Mouse (Mus musculus): Measurements from ENCODE around the gene Ifna5. TPM values are rescaled to one million over a fixed set of nuclear protein-coding genes. Genes with fewer than 3 reads are reported as not detected.
A peak's percentile ranks its signal among the peaks of the same experiment; 100 is the strongest.
"Not testable (repeated sequence)": the region's sequence is repeated elsewhere in the genome, so short reads cannot be mapped to it uniquely, and the experiment has no call there.

Gene Ifna5
- polyA plus RNA-seq, 1 experiment from 2014 or later, result not detected

DNA sequence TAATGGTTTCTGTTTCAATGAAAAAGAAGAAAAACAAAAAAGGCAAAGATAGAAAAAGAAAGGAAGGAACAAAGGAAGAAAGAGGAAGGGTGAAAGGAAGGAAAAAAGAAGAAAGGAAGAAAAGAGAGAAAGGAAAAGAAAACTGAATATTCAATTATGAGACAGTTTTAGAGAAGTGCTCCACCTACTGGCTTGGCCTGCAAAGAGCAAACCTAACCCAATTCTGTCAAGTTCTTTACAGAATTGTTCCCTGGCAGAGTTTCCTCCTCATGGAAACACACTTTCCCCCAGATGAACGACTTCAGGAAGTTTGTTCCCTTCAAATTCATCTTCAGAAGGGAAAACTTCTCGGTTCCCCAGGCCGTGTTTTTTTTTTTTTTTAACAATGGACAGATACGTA, 12.3 kb upstream of the Ifna5 start:
- no peak for ATAC-seq
- CTCF ChIA-PET, result interaction anchor here (1.9 kb wide), 1 partner anchor 8 kb away, joined by 10 read pairs; no protein-coding TSS in a partner anchor
- peak; percentile 34 for TF ChIP-seq CTCF (IDR thresholded peaks at IDR 0.05)
- POLR2A ChIA-PET, result no interaction called here
- in situ Hi-C loops (cut with MboI; ENCODE audit: low pct_unique_long_range_greater_than_20kb), result no loop called here
- DNase-seq (ENCODE audit: low read depth, low spot score), result no peak
- H3K27me3 ChIP-seq, result no peaks in the 10 kb centered on the region

DNA sequence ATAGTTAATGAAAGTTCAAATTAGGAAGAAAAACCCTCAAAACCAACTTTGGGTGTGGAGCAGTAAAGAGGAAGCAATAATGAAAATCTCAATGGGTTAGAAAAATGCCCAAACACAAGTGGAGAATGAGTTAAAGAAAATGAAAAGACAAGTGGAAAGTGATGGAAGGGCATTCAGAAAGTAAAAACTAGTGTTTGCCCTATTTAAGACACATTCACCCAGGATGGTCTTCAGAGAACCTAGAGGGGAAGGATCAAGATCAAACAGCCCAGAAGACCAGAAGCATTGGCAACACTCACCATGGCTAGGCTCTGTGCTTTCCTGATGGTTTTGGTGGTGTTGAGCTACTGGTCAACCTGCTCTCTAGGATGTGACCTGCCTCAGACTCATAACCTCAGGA, 8.2 kb upstream of the Ifna5 start, which contains the start of gene Ifna6:
TSS of gene Ifna6 (plus strand) at position 301 of the 400 bp plus-strand sequence.
- ATAC-seq; DNase-seq (ENCODE audit: low read depth, low spot score); CTCF ChIA-PET; H3K27me3 ChIP-seq; POLR2A ChIA-PET: not testable (repeated sequence)
- in situ Hi-C loops (cut with MboI; ENCODE audit: low pct_unique_long_range_greater_than_20kb), result loop anchor here (25.0 kb wide), 4 partner anchors 665 to 1715 kb away; partner anchors contain the start of gene Dmrta1

DNA sequence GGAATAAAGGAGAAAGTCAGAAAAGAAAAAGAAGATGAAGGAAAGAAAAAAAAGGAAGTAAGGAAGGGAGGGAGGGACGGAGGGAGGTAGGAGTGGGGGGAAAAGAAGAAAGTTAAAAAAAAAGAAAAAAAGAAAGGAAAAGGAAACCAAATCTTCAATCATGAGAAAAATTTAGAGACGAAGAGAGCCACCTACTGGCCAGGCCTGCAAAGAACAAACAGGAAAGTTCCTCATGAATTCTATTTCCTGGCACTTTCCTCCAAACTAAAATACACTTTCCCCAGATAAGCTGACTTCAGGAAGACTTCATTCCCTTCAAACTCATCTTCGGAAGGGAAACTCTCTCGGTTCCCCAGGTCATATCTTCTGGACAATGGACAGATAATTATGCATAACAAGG, 4.8 kb upstream of the Ifna5 start:
- TF ChIP-seq CTCF (IDR thresholded peaks at IDR 0.05), result peak; percentile 97
- DNase-seq (ENCODE audit: low read depth, low spot score) (peak; percentile 30), ATAC-seq (peak; percentile 27)
- in situ Hi-C loops (cut with MboI; ENCODE audit: low pct_unique_long_range_greater_than_20kb), result loop anchor here (5.0 to 25.0 kb wide), 5 partner anchors 258 to 1718 kb away; partner anchors contain the start of genes Dmrta1 and Ifna14
- H3K27me3 ChIP-seq, result peaks cover 4% of the 10 kb centered on the region
- CTCF ChIA-PET, result interaction anchor here (1.0 to 3.0 kb wide), 18 partner anchors 8 to 669 kb away, joined by 3 to 31 read pairs (median 6); partner anchors contain the start of genes Ifna14 and Ifna4
- POLR2A ChIA-PET, result no interaction called here

DNA sequence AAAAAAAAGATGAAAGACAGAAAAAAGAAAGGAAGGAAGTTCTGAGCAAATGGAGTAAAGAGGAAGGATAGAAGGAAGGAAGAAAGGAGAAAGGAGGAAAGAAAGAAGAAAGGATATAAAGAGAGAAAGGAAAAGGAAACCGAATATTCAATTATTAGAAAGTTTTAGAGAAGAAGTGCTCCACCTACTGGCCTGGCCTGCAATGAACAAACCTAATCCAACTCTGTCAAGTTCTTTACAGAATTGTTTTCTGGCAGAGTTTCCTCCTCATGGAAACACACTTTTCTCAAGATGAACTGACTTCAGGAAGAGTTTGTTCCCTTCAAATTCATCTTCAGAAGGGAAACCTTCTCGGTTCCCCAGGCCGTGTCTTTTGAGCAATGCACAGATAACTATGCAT, 3.5 kb downstream of the Ifna5 start:
- POLR2A ChIA-PET, result no interaction called here
- DNase-seq (ENCODE audit: low read depth, low spot score) (no peak), ATAC-seq (no peak)
- no peaks in the 10 kb centered on the region for H3K27me3 ChIP-seq
- TF ChIP-seq CTCF (IDR thresholded peaks at IDR 0.05), result peak; percentile 42
- CTCF ChIA-PET, result interaction anchor here (1.1 kb wide), 1 partner anchor 10 kb away, joined by 4 read pairs; no protein-coding TSS in a partner anchor
- in situ Hi-C loops (cut with MboI; ENCODE audit: low pct_unique_long_range_greater_than_20kb), result loop anchor here (25.0 kb wide), 4 partner anchors 677 to 1727 kb away; partner anchors contain the start of gene Dmrta1

DNA sequence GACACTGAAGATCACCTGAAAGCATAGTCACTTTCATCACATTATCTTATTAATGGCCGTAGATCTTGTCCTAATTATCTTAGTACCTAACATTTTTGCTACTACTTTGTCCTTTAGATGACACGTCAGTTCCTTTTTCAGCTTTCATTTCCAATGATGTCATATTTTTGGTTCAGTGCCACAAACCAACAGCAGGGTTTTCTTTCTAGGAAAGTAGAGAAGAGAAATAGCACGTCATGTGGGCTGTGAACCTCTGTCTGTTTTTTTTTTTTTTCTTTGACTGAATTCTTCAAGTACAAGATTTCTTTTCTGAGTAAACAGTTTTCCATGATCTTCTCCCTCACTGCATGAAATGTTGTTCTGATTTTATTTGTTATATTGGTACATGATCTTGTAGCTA, 4.7 kb downstream of the Ifna5 start:
- H3K27me3 ChIP-seq, result peaks cover 4% of the 10 kb centered on the region
- POLR2A ChIA-PET, result no interaction called here
- TF ChIP-seq CTCF (IDR thresholded peaks at IDR 0.05), result no peak
- CTCF ChIA-PET, result no interaction called here
- in situ Hi-C loops (cut with MboI; ENCODE audit: low pct_unique_long_range_greater_than_20kb), result loop anchor here (25.0 kb wide), 4 partner anchors 678 to 1728 kb away; partner anchors contain the start of gene Dmrta1
- DNase-seq (ENCODE audit: low read depth, low spot score) (no peak), ATAC-seq (no peak)

DNA sequence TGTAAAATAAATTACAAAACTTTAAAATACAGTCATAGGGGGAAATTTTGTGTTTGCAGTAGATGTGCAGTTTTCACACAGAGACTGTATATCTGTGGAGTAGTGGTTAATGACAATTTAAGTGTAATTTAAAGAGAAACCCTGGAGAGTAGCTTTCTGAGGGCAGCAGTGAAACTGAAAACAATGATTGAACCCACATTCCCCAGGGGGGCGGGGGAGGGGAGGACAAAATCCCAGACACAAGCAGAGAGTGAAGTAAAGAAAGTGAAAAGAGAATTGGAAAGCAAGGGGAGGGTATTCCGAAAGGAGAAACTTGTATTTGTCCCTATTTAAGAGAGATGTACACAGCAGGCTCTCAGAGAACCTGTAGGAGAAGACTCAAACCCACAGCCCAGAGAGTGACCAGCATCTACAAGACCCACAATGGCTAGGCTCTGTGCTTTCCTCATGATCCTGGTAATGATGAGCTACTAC, 6.2 kb downstream of the Ifna5 start, which contains the start of gene Ifna4:
TSS of gene Ifna4 (plus strand) at position 424 of the 474 bp plus-strand sequence.
- ChIA-PET POLR2A (no interaction called here), CTCF (interaction anchor here (1.1 kb wide), 1 partner anchor 10 kb away, joined by 6 read pairs; no protein-coding TSS in a partner anchor)
- DNase-seq (ENCODE audit: low read depth, low spot score), result no peak
- in situ Hi-C loops (cut with MboI; ENCODE audit: low pct_unique_long_range_greater_than_20kb), result loop anchor here (25.0 kb wide), 4 partner anchors 679 to 1729 kb away; partner anchors contain the start of gene Dmrta1
- peaks cover 8% of the 10 kb centered on the region for H3K27me3 ChIP-seq
- ATAC-seq, result no peak
- TF ChIP-seq CTCF (IDR thresholded peaks at IDR 0.05), result no peak

DNA sequence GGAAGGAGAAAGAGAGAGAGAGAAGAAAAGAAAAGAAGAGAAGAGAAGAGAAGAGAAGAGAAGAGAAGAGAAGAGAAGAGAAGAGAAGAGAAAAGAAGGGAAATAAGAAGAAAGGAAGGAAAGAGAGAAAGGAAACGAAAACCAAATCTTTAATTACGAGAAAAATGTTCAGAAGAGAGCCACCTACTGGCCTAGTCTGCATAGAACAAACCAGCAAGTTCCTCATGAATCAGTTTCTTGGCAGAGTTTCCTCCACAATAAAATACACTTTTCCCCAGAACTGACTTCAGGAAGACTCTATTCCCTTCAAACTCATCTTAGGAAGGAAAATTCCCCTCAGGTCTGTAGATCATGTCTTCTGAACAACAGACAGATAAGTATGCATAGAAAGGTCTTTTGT, 10.0 kb downstream of the Ifna5 start:
- in situ Hi-C loops (cut with MboI; ENCODE audit: low pct_unique_long_range_greater_than_20kb), result loop anchor here (25.0 kb wide), 4 partner anchors 683 to 1733 kb away; partner anchors contain the start of gene Dmrta1
- POLR2A ChIA-PET, result no interaction called here

DNA sequence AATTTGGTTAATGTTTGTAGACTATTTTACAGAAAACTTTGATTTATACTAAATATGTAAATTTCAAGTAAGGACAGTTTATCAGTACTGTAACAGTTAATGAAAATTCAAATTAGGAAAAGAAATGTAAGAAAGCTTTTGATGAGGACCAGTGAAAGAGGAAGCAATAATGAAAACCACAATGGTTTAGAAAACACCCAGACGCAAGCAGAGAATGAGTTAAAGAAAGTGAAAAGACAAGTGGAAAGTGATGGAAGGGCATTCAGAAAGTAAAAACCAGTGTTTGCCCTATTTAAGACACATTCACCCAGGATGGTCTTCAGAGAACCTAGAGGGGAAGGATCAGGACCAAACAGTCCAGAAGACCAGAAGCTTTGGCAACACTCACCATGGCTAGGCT, 14.4 kb downstream of the Ifna5 start, which contains the start of gene Ifna1:
TSS of gene Ifna1 (plus strand) at position 390 of the 400 bp plus-strand sequence.
- ATAC-seq (no peak), DNase-seq (ENCODE audit: low read depth, low spot score) (no peak)
- ChIA-PET CTCF (interaction anchor here (1.3 kb wide), 1 partner anchor 11 kb away, joined by 4 read pairs; no protein-coding TSS in a partner anchor), POLR2A (no interaction called here)
- in situ Hi-C loops (cut with MboI; ENCODE audit: low pct_unique_long_range_greater_than_20kb), result loop anchor here (25.0 kb wide), 5 partner anchors 87 to 1737 kb away; partner anchors contain the start of genes Dmrta1, Gm13271, Gm13283 and Gm13290
- TF ChIP-seq CTCF (IDR thresholded peaks at IDR 0.05), result no peak
- H3K27me3 ChIP-seq, result peaks cover 5% of the 10 kb centered on the region

More for the DNA sequence above, 10.0 kb downstream of the Ifna5 start:
- DNase-seq (ENCODE audit: low read depth, low spot score), result no peak
- CTCF ChIA-PET, result no interaction called here
- ATAC-seq, result no peak
- H3K27me3 ChIP-seq, result peaks cover 9% of the 10 kb centered on the region
- TF ChIP-seq CTCF (IDR thresholded peaks at IDR 0.05), result peak; percentile 40

DNA sequence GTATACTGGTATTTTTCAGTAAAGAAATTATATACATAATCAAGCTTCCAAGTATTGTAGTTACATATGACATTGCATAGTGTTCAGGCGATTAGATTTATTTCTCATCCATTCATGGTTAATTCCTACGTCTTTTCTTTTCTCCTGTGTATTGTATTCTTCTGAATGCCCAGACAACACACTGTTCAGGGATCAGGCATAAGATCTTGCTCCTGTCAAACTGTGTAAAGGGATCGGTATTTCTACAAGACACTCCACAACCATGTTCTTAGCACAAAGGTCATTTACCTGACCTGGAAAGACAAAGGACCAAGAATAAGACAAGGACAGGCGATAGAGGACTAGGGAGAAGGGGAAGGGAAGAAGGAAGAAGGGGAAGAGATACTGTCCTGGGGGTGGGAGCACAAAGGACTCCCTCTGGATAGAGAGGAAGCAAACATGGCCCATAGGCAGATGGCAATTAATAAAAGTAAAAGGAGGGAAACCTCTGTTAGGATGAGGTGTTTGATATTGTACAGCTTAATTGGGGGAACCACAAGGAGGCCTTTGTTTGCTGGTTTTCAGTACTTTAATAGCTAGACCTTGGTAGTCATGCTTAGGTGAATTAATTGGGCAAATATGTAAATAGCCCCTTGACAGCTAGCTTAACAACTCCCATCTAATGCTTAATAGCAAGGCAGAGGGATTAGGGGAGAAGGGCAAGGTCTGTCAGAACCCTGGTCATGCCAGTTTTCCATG, 15.9 kb downstream of the Ifna5 start:
- ChIA-PET CTCF (interaction anchor here (2.1 kb wide), 1 partner anchor 20 kb away, joined by 13 read pairs; no protein-coding TSS in a partner anchor), POLR2A (no interaction called here)
- peaks cover 4% of the 10 kb centered on the region for H3K27me3 ChIP-seq
- in situ Hi-C loops (cut with MboI; ENCODE audit: low pct_unique_long_range_greater_than_20kb), result loop anchor here (25.0 kb wide), 1 partner anchor 89 kb away; the partner anchor contains the start of genes Gm13271, Gm13283 and Gm13290
- no peak for TF ChIP-seq CTCF (IDR thresholded peaks at IDR 0.05)
- ATAC-seq (no peak), DNase-seq (ENCODE audit: low read depth, low spot score) (no peak)

DNA sequence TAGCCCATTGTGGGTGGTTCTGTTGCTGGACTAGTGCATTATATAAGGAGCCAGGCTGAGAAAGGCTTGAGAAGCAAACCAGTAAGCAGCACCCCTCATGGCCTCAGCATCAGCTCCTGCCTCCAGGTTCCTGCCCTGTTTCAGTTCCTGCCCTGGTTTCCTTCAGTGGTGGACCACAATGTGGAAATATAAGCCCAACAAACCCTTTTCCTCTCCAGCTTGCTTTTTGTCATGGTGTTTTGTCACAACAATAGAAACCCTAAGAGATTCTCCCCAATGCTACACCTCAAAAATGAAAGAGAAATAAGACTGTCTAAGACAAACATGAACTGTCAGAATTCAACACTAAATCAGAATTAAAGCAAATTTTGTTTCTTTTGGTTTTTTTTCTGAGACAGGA, 23.9 kb downstream of the Ifna5 start:
- ChIA-PET CTCF (interaction anchor here (1.6 to 4.7 kb wide), 2 partner anchors 9 to 28 kb away, joined by 4 to 28 read pairs; no protein-coding TSS in a partner anchor), POLR2A (no interaction called here)
- in situ Hi-C loops (cut with MboI; ENCODE audit: low pct_unique_long_range_greater_than_20kb), result loop anchor here (25.0 kb wide), 1 partner anchor 97 kb away; the partner anchor contains the start of genes Gm13271, Gm13283 and Gm13290
- TF ChIP-seq CTCF (IDR thresholded peaks at IDR 0.05), result no peak
- H3K27me3 ChIP-seq, result peaks cover 5% of the 10 kb centered on the region
- ATAC-seq (no peak), DNase-seq (ENCODE audit: low read depth, low spot score) (no peak)

Measured in Patski (cell line).